Mouse (Mus musculus) frontal cortex, adult 2 months (tissue): ENCODE measurements at regions not wholly inside any gene's neighbourhood (a gene's known extent, or its start where the extent isn't known, plus 50 kb on each side); places are given as distances from the start of the nearest gene placed in this dataset.

Source experiments
- DNase-seq, 2 experiments: peaks; one replicate each; pipeline ENCODE4 v3.0.0; 2022; ENCODE audit warnings: low spot score in 1 of 2; ENCODE audit errors: extremely low spot score in 1 of 2

- no peak for DNase-seq
These were observed 385.0 kb upstream of the Adam34 start for GRCm38 (mm10) chr8:44094818-44095217.

- DNase-seq = no peak
These were observed 383.6 kb upstream of the Adam34 start for GRCm38 (mm10) chr8:44093491-44093890.

- DNase-seq = no peak
These were observed 372.2 kb upstream of the Adam34 start for GRCm38 (mm10) chr8:44082057-44082456.

GRCm38 (mm10) chr8:44058846-44059245, 349.0 kb upstream of the Adam34 start:
- no peak for DNase-seq

- no peak for DNase-seq
These were observed 332.9 kb upstream of the Adam34 start for GRCm38 (mm10) chr8:44042572-44043355.

GRCm38 (mm10) chr8:44034211-44034610, 324.4 kb upstream of the Adam34 start:
- peak; percentile 38 to 56 for DNase-seq

- no peak for DNase-seq
These were observed 321.5 kb upstream of the Adam34 start for GRCm38 (mm10) chr8:44031376-44031775.

- no peak for DNase-seq
These were observed 321.1 kb upstream of the Adam34 start for GRCm38 (mm10) chr8:44030972-44031371.

- DNase-seq = no peak
These were observed 317.9 kb upstream of the Adam34 start for GRCm38 (mm10) chr8:44027738-44028137.

GRCm38 (mm10) chr8:44025926-44026325, 316.1 kb upstream of the Adam34 start:
- DNase-seq = peak in 1 of 2 experiments; percentile 69

- peak in 1 of 2 experiments; percentile 50 for DNase-seq
These were observed 314.2 kb upstream of the Adam34 start for GRCm38 (mm10) chr8:44024028-44024427.
